Mouse (Mus musculus): Measurements from ENCODE around the gene Higd1c. TPM values are rescaled to one million over a fixed set of nuclear protein-coding genes. Genes with fewer than 3 reads are reported as not detected.
A peak's percentile ranks its signal among the peaks of the same experiment; 100 is the strongest.

Higd1c gene
- polyA plus RNA-seq, 1 experiment = not detected

DNA sequence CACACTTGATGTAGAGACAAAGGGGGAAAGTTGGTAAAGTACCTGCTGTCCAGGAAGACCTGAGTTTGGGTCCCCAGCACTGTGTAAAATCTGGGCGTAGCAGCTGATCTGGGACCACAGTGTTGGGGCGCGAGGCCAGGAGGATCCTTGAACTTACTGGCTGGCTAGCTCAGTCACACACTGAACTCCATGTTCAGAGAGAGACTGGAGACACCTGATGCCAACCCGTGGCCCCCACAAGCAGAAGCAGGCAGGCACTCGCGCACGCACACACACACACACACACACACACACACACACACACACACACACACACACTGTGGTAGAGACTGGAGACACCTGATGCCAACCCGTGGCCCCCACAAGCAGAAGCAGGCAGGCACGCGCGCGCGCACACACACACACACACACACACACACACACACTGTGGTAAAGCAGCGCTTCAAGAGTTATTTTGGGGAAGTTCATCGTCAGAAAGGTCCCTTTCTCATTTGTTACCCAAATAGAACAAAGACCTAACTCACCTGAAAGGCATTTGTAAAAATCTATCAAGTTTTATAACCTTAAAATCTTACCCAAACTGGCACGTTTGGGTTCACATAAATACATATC, 24.0 kb downstream of the Higd1c start:
- no peak overlapping the region for H3K4me3 ChIP-seq (ENCODE audit: extremely low read depth, insufficient read depth, insufficient read length)
- H3K4me1 ChIP-seq (ENCODE audit: control insufficient read depth, insufficient read depth, insufficient read length) = peaks cover 9% of the 10 kb centered on the region
- no peaks in the 10 kb centered on the region for H3K27me3 ChIP-seq (ENCODE audit: control insufficient read depth, insufficient read depth, low read length)
- TF ChIP-seq CTCF (IDR thresholded peaks at IDR 0.05; ENCODE audit: extremely low read depth, insufficient read depth, insufficient read length, insufficient replicate concordance) (no peak), POLR2A (IDR thresholded peaks at IDR 0.05; ENCODE audit: low read depth, low read length) (no peak)
- peak; percentile 7 to 30 for DNase-seq (ENCODE audit: low read depth in 1 of 2, low spot score in 2 of 2)
- WGBS = 18% methylated on average over 16 of the region's 16 CpGs
- H3K27ac ChIP-seq (ENCODE audit: insufficient read depth, low read length) = no peak overlapping the region
- H3K36me3 ChIP-seq (ENCODE audit: control insufficient read depth, insufficient read depth, low read length) = no peaks in the 10 kb centered on the region

DNA sequence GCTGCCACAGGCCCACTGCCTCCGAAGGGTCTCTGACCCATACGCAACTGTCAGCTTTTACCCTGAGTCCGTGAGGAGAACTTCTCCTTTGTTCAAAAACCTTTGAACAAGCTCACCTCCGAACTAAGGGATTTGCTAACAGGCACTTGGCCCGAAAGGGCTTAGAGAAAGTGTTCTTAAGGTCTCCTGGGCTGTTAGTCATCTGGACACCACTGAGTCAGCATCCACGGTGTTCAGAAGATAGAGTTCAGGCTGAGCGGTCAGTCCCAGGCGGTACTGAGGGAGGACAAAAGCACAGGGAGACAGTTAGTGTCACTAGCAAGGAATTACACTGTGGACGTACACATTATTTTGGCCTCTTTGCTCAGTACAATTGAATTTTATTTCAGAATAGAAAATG, 24.5 kb downstream of the Higd1c start:
- 83% methylated on average over 9 of the region's 9 CpGs for WGBS
- peaks cover 4% of the 10 kb centered on the region for H3K36me3 ChIP-seq (ENCODE audit: control insufficient read depth, insufficient read depth, low read length)

DNA sequence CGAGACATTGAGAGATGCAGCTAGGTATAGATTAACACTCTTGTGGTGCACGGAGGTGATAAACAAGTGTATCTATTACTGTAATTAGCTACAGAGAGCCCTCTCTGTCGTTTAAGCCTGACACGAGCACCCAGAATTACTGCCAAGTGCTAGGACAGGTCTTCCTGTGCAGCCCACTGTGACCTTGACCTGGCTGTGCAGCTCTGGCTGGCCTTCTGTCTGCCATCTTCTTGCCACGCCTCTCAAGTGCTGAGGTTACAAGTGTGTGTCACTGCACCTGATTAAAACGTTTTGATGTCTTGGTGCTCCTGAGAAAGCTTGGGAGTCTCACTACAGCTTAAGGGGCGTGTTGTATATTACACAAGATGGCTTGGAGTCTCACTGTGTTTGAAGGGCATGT, 26.7 kb downstream of the Higd1c start:
- Histone ChIP-seq H3K27me3 (ENCODE audit: control insufficient read depth, insufficient read depth, low read length) (no peaks in the 10 kb centered on the region), H3K27ac (ENCODE audit: insufficient read depth, low read length) (no peak overlapping the region), H3K36me3 (ENCODE audit: control insufficient read depth, insufficient read depth, low read length) (peaks cover 9% of the 10 kb centered on the region), H3K4me1 (ENCODE audit: control insufficient read depth, insufficient read depth, insufficient read length) (peaks cover 9% of the 10 kb centered on the region), H3K4me3 (ENCODE audit: extremely low read depth, insufficient read depth, insufficient read length) (no peak overlapping the region)
- TF ChIP-seq POLR2A (IDR thresholded peaks at IDR 0.05; ENCODE audit: low read depth, low read length) (no peak), CTCF (IDR thresholded peaks at IDR 0.05; ENCODE audit: extremely low read depth, insufficient read depth, insufficient read length, insufficient replicate concordance) (no peak)
- WGBS = 70% methylated on average over 7 of the region's 7 CpGs
- no peak for DNase-seq (ENCODE audit: low read depth in 1 of 2, low spot score in 2 of 2)

More for the DNA sequence above, 24.5 kb downstream of the Higd1c start:
- TF ChIP-seq POLR2A (IDR thresholded peaks at IDR 0.05; ENCODE audit: low read depth, low read length) = no peak
- TF ChIP-seq CTCF (IDR thresholded peaks at IDR 0.05; ENCODE audit: extremely low read depth, insufficient read depth, insufficient read length, insufficient replicate concordance) = no peak
- H3K27me3 ChIP-seq (ENCODE audit: control insufficient read depth, insufficient read depth, low read length) = no peaks in the 10 kb centered on the region
- peaks cover 9% of the 10 kb centered on the region for H3K4me1 ChIP-seq (ENCODE audit: control insufficient read depth, insufficient read depth, insufficient read length)
- no peak overlapping the region for H3K27ac ChIP-seq (ENCODE audit: insufficient read depth, low read length)
- DNase-seq (ENCODE audit: low read depth in 1 of 2, low spot score in 2 of 2) = no peak
- no peak overlapping the region for H3K4me3 ChIP-seq (ENCODE audit: extremely low read depth, insufficient read depth, insufficient read length)

DNA sequence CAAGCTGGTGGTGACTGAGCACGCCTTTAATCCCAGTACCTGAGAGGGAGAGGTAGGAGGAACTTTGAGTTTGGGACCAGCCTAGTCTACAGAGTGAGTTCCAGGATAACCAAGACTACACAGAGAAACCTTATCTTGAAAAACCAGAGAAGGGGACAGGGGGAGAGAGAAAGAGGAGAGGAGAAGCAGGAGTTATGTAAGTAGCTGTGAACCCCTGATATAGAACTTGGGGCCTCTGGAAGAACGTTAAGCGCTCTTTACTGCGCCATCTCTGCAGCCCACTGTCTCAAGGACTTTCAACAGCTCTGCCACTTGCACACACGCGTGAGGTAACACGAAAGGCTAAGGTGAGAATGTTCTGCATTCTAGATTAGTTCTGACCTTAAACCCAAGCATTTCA, 27.3 kb downstream of the Higd1c start:
- H3K4me1 ChIP-seq (ENCODE audit: control insufficient read depth, insufficient read depth, insufficient read length) = peaks cover 9% of the 10 kb centered on the region
- peaks cover 9% of the 10 kb centered on the region for H3K36me3 ChIP-seq (ENCODE audit: control insufficient read depth, insufficient read depth, low read length)
- H3K27me3 ChIP-seq (ENCODE audit: control insufficient read depth, insufficient read depth, low read length) = no peaks in the 10 kb centered on the region
- WGBS = 73% methylated on average over 7 of the region's 7 CpGs
- no peak for TF ChIP-seq CTCF (IDR thresholded peaks at IDR 0.05; ENCODE audit: extremely low read depth, insufficient read depth, insufficient read length, insufficient replicate concordance)
- no peak for TF ChIP-seq POLR2A (IDR thresholded peaks at IDR 0.05; ENCODE audit: low read depth, low read length)
- no peak overlapping the region for H3K4me3 ChIP-seq (ENCODE audit: extremely low read depth, insufficient read depth, insufficient read length)
- H3K27ac ChIP-seq (ENCODE audit: insufficient read depth, low read length) = no peak overlapping the region
- no peak for DNase-seq (ENCODE audit: low read depth in 1 of 2, low spot score in 2 of 2)

DNA sequence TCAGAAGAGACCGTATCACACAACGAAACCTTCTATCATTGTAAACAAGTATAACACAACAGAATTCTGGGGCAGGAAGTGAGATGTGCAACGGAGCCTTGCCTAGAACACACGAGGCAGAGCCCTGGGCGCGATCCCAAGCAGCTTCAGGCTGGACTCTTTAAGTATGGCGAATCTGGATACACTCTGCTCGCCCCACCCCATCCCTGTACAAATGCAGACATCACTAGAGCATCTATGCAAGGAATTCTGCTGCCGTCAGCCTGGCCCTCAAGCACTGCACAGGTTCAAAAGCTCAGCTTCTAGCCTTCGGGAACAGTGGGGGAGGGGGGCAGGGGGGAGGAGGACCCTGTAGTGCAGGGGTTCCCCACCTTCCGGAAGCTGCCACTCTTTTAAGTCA, 28.7 kb downstream of the Higd1c start:
- no peak for DNase-seq (ENCODE audit: low read depth in 1 of 2, low spot score in 2 of 2)
- Histone ChIP-seq H3K27ac (ENCODE audit: insufficient read depth, low read length) (no peak overlapping the region), H3K36me3 (ENCODE audit: control insufficient read depth, insufficient read depth, low read length) (peaks cover 14% of the 10 kb centered on the region), H3K27me3 (ENCODE audit: control insufficient read depth, insufficient read depth, low read length) (no peaks in the 10 kb centered on the region), H3K4me1 (ENCODE audit: control insufficient read depth, insufficient read depth, insufficient read length) (peaks cover 7% of the 10 kb centered on the region), H3K4me3 (ENCODE audit: extremely low read depth, insufficient read depth, insufficient read length) (no peak overlapping the region)
- 89% methylated on average over 11 of the region's 11 CpGs for WGBS
- TF ChIP-seq CTCF (IDR thresholded peaks at IDR 0.05; ENCODE audit: extremely low read depth, insufficient read depth, insufficient read length, insufficient replicate concordance) (no peak), POLR2A (IDR thresholded peaks at IDR 0.05; ENCODE audit: low read depth, low read length) (no peak)

DNA sequence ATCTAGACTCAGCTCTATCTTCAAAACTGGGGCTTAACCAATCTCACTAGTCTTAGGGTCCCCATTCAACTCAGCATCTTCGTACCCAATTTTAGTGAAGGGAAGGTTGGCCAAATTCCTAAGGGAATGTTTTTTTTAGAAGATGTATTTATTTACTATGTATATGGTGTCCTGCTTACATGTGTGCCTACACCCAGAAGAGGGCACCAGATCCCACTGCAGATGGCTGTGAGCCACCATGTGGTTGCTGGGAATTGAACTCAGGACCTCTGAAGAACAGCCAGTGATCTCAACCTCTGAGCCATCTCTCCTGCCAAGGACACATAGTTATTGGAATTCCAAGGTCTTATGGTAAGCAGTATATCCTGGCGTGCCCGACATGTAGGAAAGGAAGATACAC, 31.2 kb downstream of the Higd1c start:
- H3K4me3 ChIP-seq (ENCODE audit: extremely low read depth, insufficient read depth, insufficient read length) = no peak overlapping the region
- no peaks in the 10 kb centered on the region for H3K4me1 ChIP-seq (ENCODE audit: control insufficient read depth, insufficient read depth, insufficient read length)
- 93% methylated on average over 3 of the region's 3 CpGs for WGBS
- H3K27ac ChIP-seq (ENCODE audit: insufficient read depth, low read length) = no peak overlapping the region
- no peak for DNase-seq (ENCODE audit: low read depth in 1 of 2, low spot score in 2 of 2)
- TF ChIP-seq CTCF (IDR thresholded peaks at IDR 0.05; ENCODE audit: extremely low read depth, insufficient read depth, insufficient read length, insufficient replicate concordance) = no peak
- H3K36me3 ChIP-seq (ENCODE audit: control insufficient read depth, insufficient read depth, low read length) = peaks cover 26% of the 10 kb centered on the region
- H3K27me3 ChIP-seq (ENCODE audit: control insufficient read depth, insufficient read depth, low read length) = no peaks in the 10 kb centered on the region

DNA sequence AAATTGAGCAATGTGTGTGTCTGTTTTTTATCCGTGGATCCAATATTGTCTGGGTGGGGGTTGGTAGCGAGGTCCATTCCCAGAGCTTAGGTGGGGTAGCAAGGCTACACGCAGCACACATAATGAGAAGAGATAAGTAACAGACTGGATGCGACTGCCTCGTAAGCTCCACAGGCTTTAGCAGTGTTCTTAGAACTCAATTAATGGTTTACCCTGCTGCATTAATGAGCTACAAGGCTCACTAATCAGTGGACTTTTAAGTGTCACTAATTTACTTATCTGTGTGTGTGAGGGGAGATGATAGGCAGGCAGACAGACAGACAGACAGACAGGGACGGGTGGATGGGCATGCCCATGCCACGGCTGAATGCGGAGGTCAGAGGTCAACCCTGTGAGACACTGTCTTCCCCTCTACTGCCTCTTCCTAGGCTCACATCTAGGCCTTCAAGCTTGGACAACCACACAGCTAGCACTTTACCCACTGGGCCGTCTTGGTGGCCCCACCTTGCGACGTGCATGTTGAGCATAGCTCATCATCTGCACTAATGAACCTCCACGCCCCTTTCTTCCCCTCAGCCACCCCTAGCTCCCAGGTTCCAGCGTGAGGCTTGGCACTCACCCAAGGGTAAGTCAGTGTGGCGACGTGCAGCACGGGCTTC, 36.4 kb downstream of the Higd1c start:
- Histone ChIP-seq H3K27ac (ENCODE audit: insufficient read depth, low read length) (no peak overlapping the region), H3K27me3 (ENCODE audit: control insufficient read depth, insufficient read depth, low read length) (no peaks in the 10 kb centered on the region), H3K4me1 (ENCODE audit: control insufficient read depth, insufficient read depth, insufficient read length) (no peaks in the 10 kb centered on the region), H3K4me3 (ENCODE audit: extremely low read depth, insufficient read depth, insufficient read length) (no peak overlapping the region), H3K36me3 (ENCODE audit: control insufficient read depth, insufficient read depth, low read length) (peaks cover 39% of the 10 kb centered on the region)
- WGBS = 91% methylated on average over 16 of the region's 16 CpGs
- no peak for DNase-seq (ENCODE audit: low read depth in 1 of 2, low spot score in 2 of 2)
- no peak for TF ChIP-seq CTCF (IDR thresholded peaks at IDR 0.05; ENCODE audit: extremely low read depth, insufficient read depth, insufficient read length, insufficient replicate concordance)
- TF ChIP-seq POLR2A (IDR thresholded peaks at IDR 0.05; ENCODE audit: low read depth, low read length) = no peak

All from spleen, adult 2 months (tissue).